Mouse (Mus musculus): Measurements from ENCODE around the gene 4931406C07Rik.

- no peak for TF ChIP-seq EP300 (IDR thresholded peaks at IDR 0.05)
- peak; percentile 57 for TF ChIP-seq CTCF (IDR thresholded peaks at IDR 0.05)
Observed at GRCm38 (mm10) chr9:15285443-15285842, 20.8 kb downstream of the 4931406C07Rik start.
